Mouse (Mus musculus) MEL (cell line): ENCODE results near the gene Rab34. TPM values are rescaled to one million over a fixed set of nuclear protein-coding genes. Genes with fewer than 3 reads are reported as not detected.

Source experiments
- DNase-seq: peaks from one replicate; pipeline ENCODE4 v3.0.0; 2011; ENCODE audit warnings: low read depth, low spot score
- H3K27ac ChIP-seq: 2 replicates; pipeline ENCODE4 v1.5.1; 2012; ENCODE audit warnings: low read depth, mild to moderate bottlenecking, control low read depth, low read length, moderate library complexity; ENCODE audit not compliant: control insufficient read depth
- H3K27me3 ChIP-seq, 2 experiments: fragments of 150-350 bp in 1 of 2; sonication (generic) in 1 of 2; 2 replicates each; pipeline ENCODE4 v1.6.1; 2012; ENCODE audit warnings: low read length in 2 of 2, mild to moderate bottlenecking in 2 of 2, improper control_type of control experiment in 1 of 2, moderate library complexity in 1 of 2; ENCODE audit not compliant: insufficient read depth in 2 of 2, control insufficient read depth in 1 of 2
- H3K36me3 ChIP-seq, 2 experiments: 2 replicates each; pipeline ENCODE4 v1.6.1; 2012 to 2014; ENCODE audit warnings: low read length in 2 of 2, improper control_type of control experiment in 1 of 2, inconsistent platforms in 1 of 2, mild to moderate bottlenecking in 1 of 2; ENCODE audit not compliant: insufficient read depth in 2 of 2, control insufficient read depth in 1 of 2
- H3K4me1 ChIP-seq, 2 experiments: fragments of 150-350 bp in 1 of 2; sonication (generic) in 1 of 2; 2 replicates each; pipeline ENCODE4 v1.6.1; 2012; ENCODE audit warnings: low read length in 2 of 2, improper control_type of control experiment in 1 of 2, mild to moderate bottlenecking in 1 of 2; ENCODE audit not compliant: insufficient read depth in 2 of 2, control insufficient read depth in 1 of 2
- H3K4me3 ChIP-seq, 2 experiments: fragments of 150-350 bp in 1 of 2; sonication (generic) in 1 of 2; 2 replicates each; pipeline ENCODE4 v1.5.1; 2012; ENCODE audit warnings: low read depth in 2 of 2, low read length in 2 of 2, mild to moderate bottlenecking in 2 of 2, moderate library complexity in 2 of 2, control low read depth in 1 of 2, improper control_type of control experiment in 1 of 2; ENCODE audit not compliant: control insufficient read depth in 1 of 2, insufficient read depth in 1 of 2
- H3K79me2 ChIP-seq: 2 replicates; pipeline ENCODE4 v1.6.1; 2012; ENCODE audit warnings: mild to moderate bottlenecking, low read length, moderate library complexity; ENCODE audit not compliant: control insufficient read depth, poor library complexity, insufficient read depth
- H3K9ac ChIP-seq: 2 replicates; pipeline ENCODE4 v1.6.1; 2012; ENCODE audit warnings: low read depth, mild to moderate bottlenecking, control low read depth, low read length, moderate library complexity; ENCODE audit not compliant: control insufficient read depth, poor library complexity, severe bottlenecking
- H3K9me3 ChIP-seq: fragments of 150-350 bp; sonication (generic); replicated peaks from 2 replicates; pipeline ENCODE4 v1.6.1; 2012; ENCODE audit warnings: mild to moderate bottlenecking, low read length, improper control_type of control experiment, moderate library complexity; ENCODE audit not compliant: insufficient read depth
- BHLHE40 ChIP-seq: IDR thresholded peaks from 2 replicates; pipeline ENCODE4 v1.6.1; 2012; ENCODE audit warnings: low read depth, mild to moderate bottlenecking, inconsistent platforms, low read length, improper control_type of control experiment, borderline replicate concordance
- CHD1 ChIP-seq: IDR thresholded peaks from 2 replicates; pipeline ENCODE4 v1.6.1; 2012; ENCODE audit warnings: low read depth, mild to moderate bottlenecking, inconsistent platforms, low read length, improper control_type of control experiment
- CTCF ChIP-seq, 3 experiments: IDR thresholded peaks in 2 of 3; conservative IDR thresholded peaks in 1 of 3; 2 replicates each; pipeline ENCODE4 v1.5.1; 2011 to 2012; ENCODE audit warnings: low read length in 3 of 3, low read depth in 2 of 3, mild to moderate bottlenecking in 2 of 3, improper control_type of control experiment in 1 of 3, inconsistent platforms in 1 of 3, mixed read lengths in 1 of 3, moderate library complexity in 1 of 3; ENCODE audit not compliant: control insufficient read depth in 1 of 3, insufficient read depth in 1 of 3, poor library complexity in 1 of 3, severe bottlenecking in 1 of 3
- E2F4 ChIP-seq: IDR thresholded peaks from 2 replicates; pipeline ENCODE4 v1.6.1; 2011; ENCODE audit warnings: low read depth, low read length, improper control_type of control experiment, borderline replicate concordance
- ELF1 ChIP-seq: IDR thresholded peaks from 2 replicates; pipeline ENCODE4 v1.6.1; 2014; ENCODE audit warnings: low read depth, mild to moderate bottlenecking, inconsistent platforms, low read length, improper control_type of control experiment, moderate library complexity
- EP300 ChIP-seq, 2 experiments: IDR thresholded peaks; 2 replicates each; pipeline ENCODE4 v1.6.1; 2011; ENCODE audit warnings: improper control_type of control experiment in 2 of 2, low read length in 2 of 2, low read depth in 1 of 2, mild to moderate bottlenecking in 1 of 2
- GATA1 ChIP-seq: IDR thresholded peaks from 2 replicates; pipeline ENCODE4 v1.6.1; 2011; ENCODE audit warnings: low read depth, low read length, improper control_type of control experiment
- JUND ChIP-seq: IDR thresholded peaks from 2 replicates; pipeline ENCODE4 v1.6.1; 2011; ENCODE audit warnings: low read depth, mild to moderate bottlenecking, improper control_type of control experiment, low read length
- MAX ChIP-seq: IDR thresholded peaks from 2 replicates; pipeline ENCODE4 v1.6.1; 2011; ENCODE audit warnings: low read length, improper control_type of control experiment
- MAZ ChIP-seq: IDR thresholded peaks from 2 replicates; pipeline ENCODE4 v1.6.1; 2012; ENCODE audit warnings: low read depth, mild to moderate bottlenecking, inconsistent platforms, low read length, improper control_type of control experiment
- MEF2A ChIP-seq: IDR thresholded peaks from 2 replicates; pipeline ENCODE4 v1.6.1; 2014; ENCODE audit warnings: low read depth, mild to moderate bottlenecking, inconsistent platforms, low read length, improper control_type of control experiment; ENCODE audit not compliant: poor library complexity, insufficient replicate concordance, severe bottlenecking; ENCODE audit errors: extremely low read depth
- MYB ChIP-seq: IDR thresholded peaks from 2 replicates; pipeline ENCODE4 v1.6.1; 2011; ENCODE audit warnings: mild to moderate bottlenecking, low read depth, low read length, improper control_type of control experiment
- NRF1 ChIP-seq: IDR thresholded peaks from 2 replicates; pipeline ENCODE4 v1.6.1; 2014; ENCODE audit warnings: low read depth, mild to moderate bottlenecking, inconsistent platforms, low read length, improper control_type of control experiment, moderate library complexity; ENCODE audit not compliant: poor library complexity, insufficient read depth, severe bottlenecking
- POLR2AphosphoS2 ChIP-seq: IDR thresholded peaks from 2 replicates; pipeline ENCODE4 v1.6.1; 2011; ENCODE audit warnings: low read length, improper control_type of control experiment
- RCOR1 ChIP-seq: IDR thresholded peaks from 2 replicates; pipeline ENCODE4 v1.6.1; 2012; ENCODE audit warnings: low read depth, mild to moderate bottlenecking, inconsistent platforms, low read length, improper control_type of control experiment
- SIN3A ChIP-seq: IDR thresholded peaks from 2 replicates; pipeline ENCODE4 v1.6.1; 2012; ENCODE audit warnings: low read length, improper control_type of control experiment, inconsistent platforms
- SMC3 ChIP-seq: IDR thresholded peaks from 2 replicates; pipeline ENCODE4 v1.6.1; 2011; ENCODE audit warnings: low read depth, low read length, improper control_type of control experiment
- TBP ChIP-seq: IDR thresholded peaks from 2 replicates; pipeline ENCODE4 v1.8.0; 2011; ENCODE audit warnings: low read depth, low read length, improper control_type of control experiment
- UBTF ChIP-seq: IDR thresholded peaks from 2 replicates; pipeline ENCODE4 v1.6.1; 2012; ENCODE audit warnings: low read depth, mild to moderate bottlenecking, inconsistent platforms, low read length, improper control_type of control experiment, moderate library complexity, borderline replicate concordance; ENCODE audit not compliant: insufficient read depth
- USF1 ChIP-seq: IDR thresholded peaks from 2 replicates; pipeline ENCODE4 v1.6.1; 2014; ENCODE audit warnings: low read depth, mild to moderate bottlenecking, inconsistent platforms, low read length, improper control_type of control experiment, moderate library complexity
- ZMIZ1 ChIP-seq: IDR thresholded peaks from 2 replicates; pipeline ENCODE4 v1.6.1; 2012; ENCODE audit warnings: low read depth, mild to moderate bottlenecking, inconsistent platforms, low read length, improper control_type of control experiment, moderate library complexity
- ZNF384 ChIP-seq: IDR thresholded peaks from 2 replicates; pipeline ENCODE4 v1.6.1; 2012; ENCODE audit warnings: low read depth, mild to moderate bottlenecking, inconsistent platforms, low read length, improper control_type of control experiment
- polyA plus RNA-seq, 2 experiments: library from polyadenylated mRNA; stranded (reverse) in 1 of 2; unstranded in 1 of 2; fragments of >175 nt in 1 of 2; fragments of >200 nt in 1 of 2; gene quantifications; 2 replicates each; pipeline versions ENCODE4 v1.2.1 to v1.2.4; 2012; ENCODE audit warnings: low replicate concordance in 2 of 2, low read depth in 1 of 2; ENCODE audit not compliant: insufficient read length in 2 of 2, insufficient read depth in 1 of 2, missing spikeins in 1 of 2
- total RNA-seq: library from RNA; depleted of rRNA; stranded (reverse); fragments of 300-350 nt; gene quantifications from 2 replicates; pipeline ENCODE4 v1.2.3, GENCODE M21; 2012

Gene Rab34
- total and polyA plus RNA-seq, 3 experiments, result 20.8 to 42.9 TPM; not detected in 1

DNA sequence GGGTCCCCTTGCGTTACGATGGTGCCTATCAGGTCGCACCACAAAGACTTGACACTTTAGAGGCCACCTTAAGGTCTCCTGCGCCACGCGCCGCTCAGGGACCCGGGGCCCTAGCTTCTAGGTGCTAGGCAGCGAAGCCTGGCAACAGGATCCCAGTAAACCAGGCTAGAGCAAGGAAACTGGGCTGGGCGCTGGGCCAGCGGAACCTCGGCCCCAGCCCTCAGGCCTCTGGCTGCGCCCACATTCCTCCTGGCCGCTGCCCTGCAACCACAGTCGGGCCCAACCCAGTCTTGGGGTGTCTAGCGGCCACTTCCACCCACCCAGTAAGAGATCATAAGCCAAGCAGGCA is 22.5 kb upstream of the Rab34 start:
- H3K9me3 ChIP-seq, result no peaks in the 10 kb centered on the region
- no peaks in the 10 kb centered on the region for H3K27me3 ChIP-seq
- peak overlapping the region; percentile 72 to 87 for H3K4me3 ChIP-seq
- peak overlapping the region; percentile 79 for H3K9ac ChIP-seq
- peaks cover 0 to 23% of the 10 kb centered on the region in 2 experiments; a peak in 2 of 4 replicates for H3K36me3 ChIP-seq
- DNase-seq, result no peak
- H3K4me1 ChIP-seq, result peaks cover 20 to 37% of the 10 kb centered on the region in 2 experiments
- peak overlapping the region; percentile 65 for H3K27ac ChIP-seq
- H3K79me2 ChIP-seq, result peaks cover 13% of the 10 kb centered on the region
- no peak for TF ChIP-seq ELF1
- 0 out of 2 replicates have a peak, but pooled peaks have one; percentile 10 for TF ChIP-seq CHD1
- TF ChIP-seq ZNF384, result no peak

DNA sequence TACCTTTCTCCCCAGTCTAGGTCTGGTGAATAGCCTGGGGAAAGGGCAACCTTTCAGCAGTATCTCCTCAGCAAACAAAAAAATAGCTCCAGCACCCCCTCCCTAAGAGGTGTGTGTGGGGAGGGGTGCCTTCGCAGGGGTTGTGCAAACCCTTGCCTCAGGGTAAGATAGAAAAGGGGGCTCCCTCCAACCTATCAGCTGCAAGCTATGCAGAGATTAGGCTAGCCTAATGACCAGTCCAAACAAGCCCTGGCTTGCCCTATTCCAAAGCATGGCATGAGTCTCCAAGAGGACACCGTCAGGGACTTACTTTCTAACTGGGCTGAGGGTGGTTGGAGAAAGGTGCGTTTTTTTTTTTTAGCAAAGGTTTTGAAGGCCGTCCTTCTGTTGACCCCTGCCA is 22.1 kb upstream of the Rab34 start:
- H3K4me3 ChIP-seq, result peak overlapping the region; percentile 72 to 87
- H3K27me3 ChIP-seq, result no peaks in the 10 kb centered on the region
- no peaks in the 10 kb centered on the region for H3K9me3 ChIP-seq
- DNase-seq, result no peak
- peak overlapping the region; percentile 65 for H3K27ac ChIP-seq
- H3K79me2 ChIP-seq, result peaks cover 13% of the 10 kb centered on the region
- TF ChIP-seq JUND, result no peak
- TF ChIP-seq MAX, result no peak
- TF ChIP-seq NRF1, result no peak
- no peak for TF ChIP-seq POLR2AphosphoS2
- TF ChIP-seq MEF2A, result no peak
- no peak for TF ChIP-seq ZMIZ1
- TF ChIP-seq TBP, result no peak
- no peak for TF ChIP-seq RCOR1
- no peak for TF ChIP-seq ZNF384
- no peak for TF ChIP-seq BHLHE40
- TF ChIP-seq EP300 (IDR thresholded peaks at IDR 0.05; ENCODE audit: low read depth in 1 of 2, low read length in 2 of 2), result no peak
- no peak for TF ChIP-seq GATA1
- no peak for TF ChIP-seq SMC3
- no peak for TF ChIP-seq UBTF
- TF ChIP-seq SIN3A, result no peak
- no peak for TF ChIP-seq E2F4
- no peak for TF ChIP-seq CTCF (IDR thresholded peaks at IDR 0.05 in 2 of 3, conservative IDR thresholded peaks at IDR 0.05 in 1 of 3; ENCODE audit: control insufficient read depth in 1 of 3, insufficient read depth in 1 of 3, low read depth in 2 of 3, low read length in 3 of 3, poor library complexity in 1 of 3, severe bottlenecking in 1 of 3)
- no peak for TF ChIP-seq USF1
- TF ChIP-seq MAZ, result no peak
- TF ChIP-seq MYB, result no peak
- TF ChIP-seq, all 39 proteins: peak for 0
- Histone ChIP-seq H3K4me1 (peaks cover 20 to 37% of the 10 kb centered on the region in 2 experiments), H3K36me3 (peaks cover 0 to 23% of the 10 kb centered on the region in 2 experiments; a peak in 2 of 4 replicates), H3K9ac (peak overlapping the region; percentile 79)
